Mouse (Mus musculus) stomach, adult 2 months (tissue): Measurements from ENCODE around the gene Pcsk1. TPM values are rescaled to one million over a fixed set of nuclear protein-coding genes. Genes with fewer than 3 reads are reported as not detected.

Experiments used
- polyA plus RNA-seq: library from polyadenylated mRNA; depleted of rRNA; stranded (reverse); fragments of >200 nt; gene quantifications from 2 replicates; pipeline ENCODE4 v1.2.3, GENCODE M21; 2012; rRNA removed

The Pcsk1 gene
- polyA plus RNA-seq, result 0.41 and 0.66 TPM in 2 replicates

DNA sequence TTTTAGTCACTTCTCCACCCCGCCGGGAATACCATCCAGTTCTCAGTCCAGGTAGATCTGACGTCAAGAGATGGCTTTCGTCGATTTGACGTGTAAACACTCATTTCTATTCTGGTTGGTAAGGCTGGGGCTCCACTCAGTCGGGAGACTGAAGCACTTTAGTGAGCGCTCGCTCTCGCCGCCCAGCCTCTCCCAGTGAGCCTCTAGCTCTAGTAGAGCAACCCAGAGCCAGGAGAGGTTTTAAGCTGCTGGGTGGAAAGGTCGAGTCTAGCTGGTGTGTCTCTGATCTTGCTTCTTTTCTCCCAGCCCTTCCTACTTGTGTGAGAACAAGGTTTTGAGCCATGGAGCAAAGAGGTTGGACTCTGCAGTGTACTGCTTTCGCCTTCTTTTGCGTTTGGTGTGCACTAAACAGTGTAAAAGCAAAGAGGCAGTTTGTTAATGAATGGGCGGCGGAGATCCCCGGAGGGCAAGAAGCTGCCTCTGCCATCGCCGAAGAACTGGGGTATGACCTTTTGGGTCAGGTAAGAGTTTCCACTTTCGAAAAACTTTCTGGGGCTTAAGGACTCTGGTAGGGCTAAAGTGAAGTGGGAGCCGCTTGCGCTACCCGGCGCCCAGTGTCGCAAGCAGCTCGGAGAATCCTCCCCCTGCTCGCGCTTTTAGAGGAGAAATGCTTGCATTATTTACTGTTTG, at the start of gene Pcsk1:
Gene Pcsk1 (plus strand): TSS at position 106 of the 690 bp plus-strand sequence.

